Mouse (Mus musculus) embryo, embryonic 11 days (tissue): ENCODE results near the gene Gm10972.
"Not testable (repeated sequence)": the region's sequence is repeated elsewhere in the genome, so short reads cannot be mapped to it uniquely, and the experiment has no call there.

Experiments
- DNase-seq: peaks from one replicate; pipeline ENCODE4 v3.0.0-alpha.2; 2015

Gene Gm10972

GRCm38 (mm10) chr3:94642495-94643162 is at the start of gene Gm10972:
TSS of gene Gm10972 (plus strand) at chr3:94643112.
- not testable (repeated sequence) for DNase-seq

DNA sequence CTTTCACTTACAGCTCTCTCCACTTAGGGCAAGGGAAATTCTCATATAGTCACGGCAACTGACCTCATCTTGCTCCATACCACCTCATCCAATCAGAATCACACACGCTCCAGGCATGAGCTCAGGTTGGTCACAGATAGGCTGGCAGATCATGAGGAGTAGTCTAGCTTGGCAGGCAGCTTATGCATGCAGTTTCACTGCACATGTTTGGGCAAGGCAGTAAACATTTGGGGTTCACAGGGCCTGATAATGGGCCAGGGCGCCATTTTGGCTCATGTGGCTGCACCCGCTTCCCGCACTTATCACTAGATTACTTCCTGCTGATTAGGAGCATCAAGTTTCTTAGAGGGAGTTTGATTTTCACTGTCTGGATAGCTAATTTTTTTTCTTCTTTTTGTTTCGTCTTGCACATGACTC is 47.0 kb upstream of the Gm10972 start:
- no peak for DNase-seq

- DNase-seq = no peak
Observed at GRCm38 (mm10) chr3:94597224-94597779, 45.6 kb upstream of the Gm10972 start.

GRCm38 (mm10) chr3:94601959-94602358 is 41.0 kb upstream of the Gm10972 start:
- DNase-seq = peak; percentile 79

DNA sequence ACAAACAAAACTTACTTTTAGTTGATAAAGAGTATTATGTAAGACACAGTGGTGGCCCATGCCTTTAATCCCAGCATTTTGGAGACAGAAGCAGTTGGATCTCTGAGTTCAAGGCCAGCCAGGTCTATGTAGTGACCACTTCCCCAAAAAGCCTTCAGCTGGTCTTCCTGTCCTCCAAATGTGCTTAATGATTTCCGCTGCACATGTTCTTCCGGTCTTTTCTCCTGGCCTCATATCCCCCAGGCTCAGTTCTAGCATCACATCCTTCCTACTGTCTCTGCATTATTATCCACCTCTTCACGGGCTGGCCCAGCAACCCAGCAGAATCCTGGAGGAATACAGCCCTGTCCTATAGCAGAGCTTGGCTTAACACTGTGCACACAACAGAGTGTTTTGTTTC is 33.3 kb upstream of the Gm10972 start:
- no peak for DNase-seq

DNA sequence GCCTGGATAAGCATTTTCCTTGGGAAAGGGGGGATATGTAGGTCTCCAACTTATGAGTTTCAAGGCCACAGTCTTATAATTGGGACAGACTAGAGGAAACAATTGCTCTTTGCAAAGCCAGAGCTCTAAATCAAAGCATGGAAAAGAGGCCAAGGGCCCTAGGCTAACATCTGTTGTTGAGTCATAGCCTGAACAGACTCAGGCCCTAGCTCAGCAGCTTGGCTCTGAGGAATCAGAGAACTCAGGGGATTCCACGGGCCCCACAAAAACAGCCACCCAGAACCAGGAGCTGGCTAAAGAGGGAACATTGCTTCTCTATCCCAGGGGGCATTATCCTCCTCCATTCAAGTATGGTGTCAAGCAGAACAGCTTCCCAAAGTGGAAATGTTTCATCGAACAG is 32.3 kb upstream of the Gm10972 start:
- no peak for DNase-seq

- no peak for DNase-seq
Observed at GRCm38 (mm10) chr3:94611343-94611742, 31.6 kb upstream of the Gm10972 start.

DNA sequence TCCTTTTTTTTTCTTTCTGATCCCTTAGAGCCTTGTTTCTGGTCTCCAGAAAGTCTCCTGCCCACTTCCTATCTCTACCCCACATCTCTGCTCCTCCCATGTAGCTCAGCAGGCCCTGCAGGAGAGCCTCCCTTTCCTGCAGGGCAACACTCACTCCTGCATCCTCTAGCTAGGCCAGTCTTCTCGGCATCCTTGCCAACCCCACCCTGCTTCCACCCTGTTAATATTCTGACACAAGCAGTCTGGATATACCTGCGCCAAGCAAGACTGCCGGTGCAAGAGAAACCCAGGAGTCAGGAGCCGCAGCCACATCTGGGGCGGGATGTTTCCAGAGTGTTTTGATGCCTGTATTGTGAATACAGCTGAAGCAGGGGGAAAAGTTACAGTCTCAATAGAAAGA is 31.1 kb upstream of the Gm10972 start:
- DNase-seq = no peak

DNA sequence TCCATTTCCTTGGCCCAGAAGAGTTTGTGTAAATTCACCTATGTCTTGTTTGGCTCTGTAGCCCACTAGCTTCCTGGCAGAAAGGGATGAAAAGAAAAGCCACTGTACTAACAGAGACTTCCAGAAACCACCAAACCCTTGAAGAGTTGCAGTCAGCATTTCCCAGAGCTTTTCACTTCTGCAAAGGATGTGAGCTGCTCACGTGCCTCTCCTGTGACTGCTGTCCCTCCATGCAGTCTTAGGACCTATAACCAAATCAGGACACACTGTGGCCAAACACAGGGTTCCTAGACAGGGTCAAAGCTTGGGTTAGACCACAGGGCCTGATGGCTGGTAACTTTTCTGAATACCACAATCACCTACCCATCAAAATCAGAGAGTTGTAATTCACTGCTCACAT is 30.6 kb upstream of the Gm10972 start:
- DNase-seq = no peak

GRCm38 (mm10) chr3:94613258-94613878 is 29.5 kb upstream of the Gm10972 start:
- no peak for DNase-seq

DNA sequence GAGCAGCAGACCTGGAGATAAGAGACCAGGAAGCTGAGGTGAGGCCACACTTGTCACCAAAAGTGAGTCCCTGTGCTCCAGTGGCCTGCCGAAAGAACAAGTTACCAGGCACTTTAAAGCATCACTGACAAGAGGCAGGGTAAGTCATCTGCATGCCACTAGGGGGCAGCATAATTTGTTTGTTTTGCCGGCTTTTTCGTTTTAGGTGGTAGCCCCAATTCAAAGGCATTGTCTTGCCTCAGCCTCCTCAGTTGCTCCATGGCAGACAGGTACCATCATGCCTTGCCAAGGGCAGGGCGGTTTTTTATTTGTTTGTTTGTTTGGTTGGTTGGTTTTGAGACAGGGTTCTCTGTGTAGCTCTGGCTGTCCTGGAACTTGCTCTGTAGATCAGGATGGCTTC is 26.2 kb upstream of the Gm10972 start:
- peak; percentile 61 for DNase-seq

- no peak for DNase-seq
Observed at GRCm38 (mm10) chr3:94621740-94622507, 21.0 kb upstream of the Gm10972 start.

DNA sequence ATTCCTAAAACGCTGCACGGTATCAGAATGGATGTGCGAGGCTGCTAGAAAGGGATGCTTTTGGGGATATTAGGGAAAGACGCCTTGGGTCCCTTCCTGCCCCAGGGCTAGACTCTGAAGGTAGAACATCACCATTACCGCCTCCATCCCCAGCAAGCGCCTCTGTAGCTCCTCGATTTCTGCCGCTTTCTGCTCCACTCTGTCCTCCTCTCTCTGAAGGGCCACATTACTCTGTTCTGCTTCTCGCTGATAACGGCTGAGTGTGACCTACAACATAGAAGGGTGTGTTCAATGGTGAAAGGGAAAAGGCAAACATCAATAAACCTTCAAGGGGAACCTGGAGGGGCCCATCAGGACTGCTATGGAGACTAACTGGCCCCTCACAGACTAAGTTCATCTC is 20.4 kb upstream of the Gm10972 start:
- DNase-seq = no peak

DNA sequence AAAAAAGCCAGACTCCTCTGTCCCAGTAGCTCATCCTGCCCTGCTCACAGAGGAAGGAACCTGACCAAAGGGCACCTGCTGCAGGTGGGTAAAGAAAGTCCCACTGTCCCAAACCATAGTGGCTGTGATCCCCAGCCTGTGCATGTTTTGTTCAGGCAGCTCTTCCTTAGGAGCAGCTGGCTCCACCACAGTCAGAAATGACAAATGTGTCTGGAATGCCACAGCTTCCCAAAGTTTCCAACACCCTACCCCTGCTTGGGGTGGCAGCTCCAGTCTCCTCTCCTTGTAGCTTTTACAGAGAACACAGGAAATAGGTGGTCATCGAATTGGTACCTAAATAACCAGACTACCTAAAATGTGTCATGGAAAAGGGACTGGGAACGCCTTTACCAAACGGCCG is 18.6 kb upstream of the Gm10972 start:
- DNase-seq = no peak

DNA sequence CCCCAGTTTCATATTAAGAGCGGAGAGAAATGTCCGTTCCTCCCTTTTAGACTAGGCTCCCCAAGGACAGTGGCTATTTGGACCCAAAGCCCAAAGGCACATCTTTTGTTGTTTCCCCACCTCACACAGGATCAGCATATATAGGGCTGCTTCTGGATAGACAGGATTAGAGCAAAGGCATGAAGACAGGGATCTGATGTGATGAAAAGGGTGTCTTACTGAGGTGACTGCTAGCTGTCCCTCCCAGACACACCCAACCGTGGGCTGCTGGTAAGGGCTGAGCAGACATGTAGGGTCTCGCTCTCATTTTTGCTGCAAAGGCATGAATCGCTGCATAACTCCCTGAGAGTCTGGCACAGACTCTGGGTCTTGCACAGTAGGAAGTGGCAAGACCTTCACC is 14.2 kb upstream of the Gm10972 start:
- no peak for DNase-seq

DNA sequence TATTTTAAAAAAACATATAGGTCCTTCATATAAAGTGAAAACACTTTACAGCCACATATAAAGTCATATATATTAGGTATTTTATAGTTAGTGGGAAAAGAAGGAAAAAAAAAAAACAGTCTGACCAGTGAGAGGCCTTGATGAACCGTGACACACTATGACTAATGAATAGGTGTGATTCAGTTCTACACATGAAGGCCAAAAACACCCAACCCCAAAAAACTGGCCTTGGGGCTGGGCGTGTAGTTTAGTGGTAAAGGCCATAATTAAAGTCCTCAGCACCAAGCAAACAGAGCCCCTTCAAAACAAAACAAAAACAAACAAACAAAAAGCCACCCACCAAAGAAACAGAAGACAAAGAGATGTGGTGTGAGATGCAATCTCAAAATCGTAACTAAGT is 13.0 kb upstream of the Gm10972 start:
- no peak for DNase-seq

GRCm38 (mm10) chr3:94648755-94649590 is 6.1 kb downstream of the Gm10972 start:
- peak; percentile 42 for DNase-seq

- DNase-seq = no peak
Observed at GRCm38 (mm10) chr3:94650409-94650808, 7.5 kb downstream of the Gm10972 start.

DNA sequence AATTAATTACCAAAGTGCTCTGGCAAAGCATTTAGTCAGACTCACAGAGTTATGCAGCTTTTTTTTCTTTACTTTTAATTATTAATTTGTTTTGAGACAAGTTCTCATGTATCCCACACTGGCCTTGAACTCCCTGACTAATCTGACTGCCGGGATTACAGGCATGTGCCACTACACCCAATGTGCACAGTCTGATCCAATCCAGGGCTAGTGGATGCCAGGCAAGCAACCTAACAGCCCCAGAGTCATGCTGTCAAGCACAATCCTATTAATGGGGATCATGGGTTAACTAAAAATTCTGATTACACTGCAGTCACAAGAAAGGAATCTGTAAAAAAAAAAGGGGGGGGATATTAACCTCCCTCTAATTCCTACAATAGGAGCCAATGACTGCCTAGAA is 11.1 kb downstream of the Gm10972 start:
- not testable (repeated sequence) for DNase-seq

DNA sequence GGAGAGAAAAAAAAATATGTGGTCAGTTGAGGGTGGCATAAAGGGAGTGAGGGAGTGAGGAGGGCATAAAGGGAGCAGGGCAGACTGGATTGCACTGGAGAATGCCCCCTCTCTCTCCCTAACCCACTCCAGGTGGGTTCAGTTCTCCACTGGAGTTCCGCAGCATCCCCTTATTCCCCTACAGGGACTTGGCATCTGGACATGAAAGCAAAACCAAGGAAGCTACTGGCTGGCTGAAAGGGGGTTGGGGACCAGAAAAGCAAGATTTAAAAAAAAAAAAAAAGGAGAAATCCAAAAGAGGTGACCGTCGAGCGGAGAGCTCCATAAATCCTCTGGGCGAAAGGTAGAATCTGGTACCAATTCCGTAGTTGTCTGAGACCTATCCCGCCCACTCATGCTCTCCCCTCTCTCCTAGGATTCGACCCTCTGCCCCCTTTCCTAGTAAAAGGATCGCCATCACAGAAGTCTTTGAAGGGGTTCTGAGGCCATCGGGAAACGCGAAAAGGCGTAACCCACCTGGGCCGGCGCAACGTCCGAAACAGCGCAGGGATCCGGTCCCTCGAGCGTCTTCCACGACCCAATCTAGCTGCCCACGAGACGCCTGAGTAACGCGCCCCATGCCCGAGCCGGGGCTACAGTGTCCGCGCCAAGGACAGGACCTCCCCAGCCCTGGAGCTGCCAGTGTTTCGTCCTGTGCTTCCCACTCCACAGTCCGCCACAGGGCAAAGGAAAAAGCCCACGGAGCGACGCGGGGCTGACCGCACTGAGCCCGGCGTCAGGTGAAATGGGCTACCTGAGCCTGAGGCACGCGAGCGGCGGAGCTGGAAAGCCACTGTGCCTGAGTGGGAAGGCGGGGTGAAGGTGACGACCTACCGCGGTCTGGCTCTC is 15.2 kb downstream of the Gm10972 start:
- DNase-seq = peak; percentile 12

GRCm38 (mm10) chr3:94658740-94659095 is 15.8 kb downstream of the Gm10972 start, which contains the start of gene Tuft1:
TSS of gene Tuft1 (minus strand) at chr3:94658872.
- not testable (repeated sequence) for DNase-seq
